Mouse (Mus musculus): ENCODE measurements around the gene Rbms1.

- TF ChIP-seq CTCF (IDR thresholded peaks at IDR 0.05; ENCODE audit: control insufficient read depth, insufficient read depth, insufficient read length) (no peak), USF1 (IDR thresholded peaks at IDR 0.05; ENCODE audit: low read depth) (no peak), FOSL1 (IDR thresholded peaks at IDR 0.05; ENCODE audit: insufficient read depth, low read length, poor library complexity, severe bottlenecking) (no peak)
Measured at GRCm38 (mm10) chr2:60717348-60717747, 245.6 kb downstream of the Rbms1 start.

Measured in C2C12 (cell line).